Mouse (Mus musculus): Measurements from ENCODE around the gene Zfp654.

DNA sequence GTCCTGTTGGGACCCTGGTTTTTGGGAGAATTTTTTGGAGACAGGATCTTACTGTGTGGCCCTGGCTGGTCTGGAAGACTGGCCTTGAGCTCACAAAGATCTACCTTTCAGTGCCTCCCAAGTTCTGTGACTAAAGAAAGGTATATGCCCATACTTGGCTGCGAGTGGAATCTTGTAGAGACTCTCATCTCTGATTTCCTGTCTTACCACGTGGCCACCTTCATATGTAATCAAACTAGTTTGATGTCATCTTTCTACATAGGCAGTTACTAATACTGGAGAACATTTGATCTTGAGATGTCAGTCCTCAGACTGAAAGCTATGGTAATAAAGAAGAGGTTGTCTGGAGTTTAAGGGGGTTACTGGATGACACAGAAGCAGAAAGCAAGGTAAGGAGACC lies 30.0 kb upstream of the Zfp654 start:
- TF ChIP-seq CTCF (IDR thresholded peaks at IDR 0.05; ENCODE audit: control insufficient read depth, insufficient read depth, insufficient read length) (no peak), MYOG (IDR thresholded peaks at IDR 0.05; ENCODE audit: control insufficient read depth, extremely low read depth, insufficient read length) (no peak)
